Mouse (Mus musculus) E14TG2a.4 (cell line): ENCODE data around the gene Ccdc137.

Experiments used
- H3K27me3 ChIP-seq: 2 replicates; pipeline ENCODE4 v1.6.1; 2014; ENCODE audit warnings: low read length, control low read depth; ENCODE audit not compliant: insufficient read depth
- H3K36me3 ChIP-seq: 2 replicates; pipeline ENCODE4 v1.6.1; 2014; ENCODE audit warnings: low read length, control low read depth; ENCODE audit not compliant: insufficient read depth
- H3K4me1 ChIP-seq: replicated peaks from 2 replicates; pipeline ENCODE4 v1.6.1; 2014; ENCODE audit warnings: low read depth, low read length, control low read depth
- H3K4me3 ChIP-seq: replicated peaks from 2 replicates; pipeline ENCODE4 v1.5.1; 2014; ENCODE audit warnings: mild to moderate bottlenecking, low read length
- H3K9me3 ChIP-seq: 2 replicates; pipeline ENCODE4 v1.6.1; 2014; ENCODE audit warnings: low read length, control low read depth
- CTCF ChIP-seq: conservative IDR thresholded peaks from 2 replicates; pipeline ENCODE4 v1.5.1; 2014; ENCODE audit warnings: low read length
- NANOG ChIP-seq: IDR thresholded peaks from 2 replicates; pipeline ENCODE4 v1.6.1; 2014; ENCODE audit warnings: borderline replicate concordance, low read length, mixed read lengths
- POU5F1 ChIP-seq: IDR thresholded peaks from 2 replicates; pipeline ENCODE4 v1.6.1; 2014; ENCODE audit warnings: low read length, borderline replicate concordance

Ccdc137 gene

GRCm38 (mm10) chr11:120467051-120467735 is 9.3 kb downstream of the Ccdc137 start, which contains the start of gene Arl16:
Arl16 (minus strand) TSS chr11:120467607.
- Histone ChIP-seq H3K4me1 (peaks cover 26% of the 10 kb centered on the region), H3K4me3 (peak within 1 kb of the TSS; percentile 99), H3K27me3 (no peaks in the 10 kb centered on the region), H3K9me3 (no peaks in the 10 kb centered on the region), H3K36me3 (peaks cover 78% of the 10 kb centered on the region)
- no peak for TF ChIP-seq NANOG
- TF ChIP-seq CTCF, result no peak
- TF ChIP-seq POU5F1, result no peak

- Histone ChIP-seq H3K9me3 (no peaks in the 10 kb centered on the region), H3K27me3 (no peaks in the 10 kb centered on the region), H3K4me3 (peak overlapping the region; percentile 99), H3K36me3 (peaks cover 78% of the 10 kb centered on the region), H3K4me1 (peaks cover 24% of the 10 kb centered on the region)
- TF ChIP-seq CTCF (no peak), POU5F1 (no peak), NANOG (no peak)
These were observed 9.8 kb downstream of the Ccdc137 start for GRCm38 (mm10) chr11:120467736-120468092.

DNA sequence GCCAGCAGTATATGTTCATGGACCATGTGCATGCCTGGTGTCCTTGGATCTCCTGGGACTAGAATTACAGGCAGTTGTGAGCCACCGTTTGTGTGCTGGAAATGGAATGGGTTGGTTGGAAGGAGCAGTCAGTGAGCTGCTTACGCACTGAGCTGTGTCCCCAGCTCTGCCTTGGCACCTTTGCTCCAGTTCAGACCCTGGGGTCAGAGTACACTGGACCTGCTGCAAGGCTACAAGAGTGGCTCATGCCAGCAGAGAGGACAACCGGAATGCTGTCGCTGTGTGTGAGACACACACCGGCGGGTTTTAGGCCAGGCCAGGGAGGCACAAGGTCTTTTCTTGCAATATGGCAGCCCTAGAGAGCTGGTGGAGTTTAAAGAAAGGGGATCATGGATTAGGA is 14.1 kb downstream of the Ccdc137 start:
- Histone ChIP-seq H3K9me3 (no peaks in the 10 kb centered on the region), H3K36me3 (peaks cover 80% of the 10 kb centered on the region), H3K4me3 (no peak overlapping the region), H3K27me3 (no peaks in the 10 kb centered on the region), H3K4me1 (peaks cover 26% of the 10 kb centered on the region)
- no peak for TF ChIP-seq NANOG
- TF ChIP-seq POU5F1, result no peak
- no peak for TF ChIP-seq CTCF

GRCm38 (mm10) chr11:120483448-120483934 is 25.6 kb downstream of the Ccdc137 start:
- Histone ChIP-seq H3K9me3 (no peaks in the 10 kb centered on the region), H3K4me1 (peaks cover 57% of the 10 kb centered on the region), H3K4me3 (peak overlapping the region; percentile 99), H3K27me3 (no peaks in the 10 kb centered on the region), H3K36me3 (peaks cover 83% of the 10 kb centered on the region)
- TF ChIP-seq CTCF (no peak), POU5F1 (no peak), NANOG (no peak)

DNA sequence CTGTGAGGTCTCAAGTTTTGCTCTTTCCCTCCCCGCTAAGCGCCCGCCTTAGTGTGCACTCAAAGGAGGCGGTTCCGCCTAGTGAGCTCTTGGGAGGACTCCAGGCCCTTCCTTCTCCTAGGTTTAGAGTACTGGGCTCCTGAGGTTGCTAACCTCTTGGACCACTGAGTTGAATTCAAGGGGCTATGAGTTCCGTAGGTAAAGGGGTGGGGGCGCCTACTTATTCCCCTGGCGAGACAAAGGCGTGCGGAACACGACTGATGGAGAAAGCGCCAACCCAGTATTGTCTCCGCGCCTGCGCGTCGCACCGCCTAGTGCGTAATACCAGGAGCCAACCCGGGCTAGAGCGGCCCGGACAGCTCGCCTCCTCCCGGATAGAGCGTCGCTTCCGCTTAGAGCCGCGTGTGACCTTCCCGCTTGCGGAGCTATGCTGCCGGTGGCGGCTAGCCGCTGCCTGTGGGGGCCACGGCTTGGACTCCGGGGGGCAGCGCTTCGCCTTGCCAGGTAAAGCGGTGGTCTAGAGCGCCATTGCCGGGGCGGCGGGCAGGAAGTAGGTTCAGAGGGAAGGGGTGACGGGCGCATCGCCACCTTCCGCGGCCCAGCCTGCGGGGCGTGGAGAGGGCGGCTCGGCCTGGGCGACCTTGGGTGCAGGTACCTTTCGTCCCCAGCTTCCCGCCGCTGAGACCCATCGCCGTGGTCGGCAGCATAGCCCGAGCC is 26.5 kb downstream of the Ccdc137 start, which contains the start of gene Mrpl12:
Gene Mrpl12, plus strand, starts transcription at position 349 of the 717 bp plus-strand sequence.
- no peaks in the 10 kb centered on the region for H3K27me3 ChIP-seq
- TF ChIP-seq POU5F1 (no peak), CTCF (no peak), NANOG (no peak)
- no peaks in the 10 kb centered on the region for H3K9me3 ChIP-seq
- H3K36me3 ChIP-seq, result peaks cover 83% of the 10 kb centered on the region
- H3K4me3 ChIP-seq, result peak within 1 kb of the TSS; percentile 99
- H3K4me1 ChIP-seq, result peaks cover 62% of the 10 kb centered on the region

DNA sequence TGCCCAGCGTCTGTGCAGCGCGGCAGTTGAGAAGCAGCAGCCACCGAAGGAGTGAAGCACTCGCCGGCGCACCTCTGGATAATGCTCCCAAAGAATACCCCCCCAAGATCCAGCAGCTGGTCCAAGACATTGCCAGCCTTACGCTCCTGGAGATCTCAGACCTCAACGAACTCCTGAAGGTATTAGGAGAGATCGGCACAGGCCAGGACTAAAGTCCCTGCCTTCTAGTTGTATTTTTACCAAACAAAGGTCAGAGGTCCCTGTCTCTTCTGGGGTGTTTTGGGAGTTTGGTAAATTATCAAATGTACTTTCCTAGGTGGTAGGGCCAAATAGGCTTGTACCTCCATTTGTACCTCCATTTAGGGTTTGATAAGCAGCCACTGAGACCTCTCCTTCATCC is 27.3 kb downstream of the Ccdc137 start:
- Histone ChIP-seq H3K9me3 (no peaks in the 10 kb centered on the region), H3K4me1 (peaks cover 69% of the 10 kb centered on the region), H3K27me3 (no peaks in the 10 kb centered on the region), H3K36me3 (peaks cover 84% of the 10 kb centered on the region), H3K4me3 (peak overlapping the region; percentile 99)
- TF ChIP-seq POU5F1, result no peak
- no peak for TF ChIP-seq CTCF
- no peak for TF ChIP-seq NANOG

GRCm38 (mm10) chr11:120488516-120488915 is 30.6 kb downstream of the Ccdc137 start:
- Histone ChIP-seq H3K9me3 (no peaks in the 10 kb centered on the region), H3K36me3 (peaks cover 61% of the 10 kb centered on the region), H3K27me3 (no peaks in the 10 kb centered on the region), H3K4me3 (no peak overlapping the region), H3K4me1 (peaks cover 83% of the 10 kb centered on the region)
- no peak for TF ChIP-seq POU5F1
- TF ChIP-seq CTCF, result no peak
- no peak for TF ChIP-seq NANOG

DNA sequence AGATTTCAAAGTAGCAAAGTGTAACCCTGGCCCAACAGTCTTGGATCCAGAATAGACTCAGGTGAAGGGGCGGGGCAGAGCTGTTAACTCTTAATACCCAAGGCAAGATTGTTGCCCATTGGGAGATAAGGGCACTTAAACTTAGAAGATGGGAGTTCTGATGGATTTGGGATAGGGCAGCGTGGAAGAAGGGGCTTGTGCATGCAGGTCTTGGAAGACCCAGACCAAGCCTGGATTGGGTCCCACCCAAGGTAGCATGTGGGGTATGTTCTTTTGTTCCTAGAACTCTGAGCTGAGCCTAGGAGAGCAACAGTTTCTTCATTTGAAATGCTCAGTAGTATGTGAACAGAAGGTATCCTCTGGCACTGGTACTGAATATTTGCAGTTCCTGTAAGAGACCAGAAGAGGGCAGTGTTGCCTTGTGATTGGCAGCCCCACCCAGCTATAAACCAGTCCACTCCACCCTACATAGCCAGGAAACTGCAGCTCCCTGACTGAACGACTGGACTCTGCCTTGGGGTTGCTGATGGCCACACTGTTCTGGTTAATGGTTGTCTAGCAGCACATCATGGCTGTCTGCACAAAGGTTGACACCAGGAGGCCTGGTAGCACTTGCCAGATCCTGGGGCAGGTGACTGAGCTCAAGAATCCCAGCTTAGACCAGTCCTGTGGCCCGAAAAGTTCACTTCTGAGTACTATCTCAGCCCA is 31.3 kb downstream of the Ccdc137 start:
- TF ChIP-seq POU5F1 (no peak), CTCF (peak; percentile 87)
- Histone ChIP-seq H3K36me3 (peaks cover 65% of the 10 kb centered on the region), H3K4me3 (peak overlapping the region; percentile 5; the same call in 1 of the 2 replicates), H3K4me1 (peaks cover 81% of the 10 kb centered on the region), H3K9me3 (no peaks in the 10 kb centered on the region), H3K27me3 (no peaks in the 10 kb centered on the region)
